Mouse (Mus musculus): Measurements from ENCODE around the gene Wbp2nl. TPM values are rescaled to one million over a fixed set of nuclear protein-coding genes. Genes with fewer than 3 reads are reported as not detected.

Gene Wbp2nl
- not detected for polyA plus RNA-seq (2014; fragmentation: Illumina TruSeq; extraction: RNeasy Lipid Tissue Mini Kit (QIAGEN cat#74804))

DNA sequence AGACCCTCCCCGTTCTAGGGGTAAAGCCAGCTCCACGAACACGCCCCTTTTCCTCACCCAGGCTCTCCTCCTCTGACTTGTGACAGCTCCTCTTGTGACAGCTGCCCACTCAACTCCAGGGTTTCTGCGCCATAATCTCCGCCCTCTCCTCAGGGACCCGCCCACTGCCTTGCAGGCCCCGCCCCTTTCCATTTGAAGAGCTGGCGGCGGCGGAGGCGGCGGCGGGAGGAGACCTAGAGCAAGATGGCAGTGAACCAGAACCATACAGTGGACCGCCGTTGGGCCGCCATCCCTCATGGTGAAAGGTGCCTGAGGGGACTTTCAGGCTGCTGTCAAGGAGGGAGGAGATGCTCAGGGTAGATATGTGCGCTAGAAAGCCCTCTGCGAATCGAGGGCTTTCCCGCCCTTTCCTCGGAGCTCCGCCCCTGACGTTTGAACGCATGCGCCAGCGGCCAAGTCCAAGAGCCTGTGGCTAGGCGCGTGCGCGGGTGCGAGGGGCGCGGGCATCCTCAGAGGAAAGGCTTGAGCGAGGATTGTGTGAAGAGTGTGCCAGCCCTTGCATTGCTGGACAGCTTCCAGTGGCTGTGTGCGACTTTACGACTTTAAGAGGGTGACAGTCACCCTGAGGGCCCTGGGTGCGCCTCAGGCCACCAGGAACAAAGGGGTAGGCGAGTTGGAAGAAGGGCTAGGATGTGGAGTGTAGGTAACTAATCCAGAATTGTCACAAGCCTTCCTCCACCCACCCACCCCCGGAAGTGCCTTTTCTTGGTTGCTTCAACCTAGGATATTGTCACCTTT lies at the start of gene Wbp2nl:
Gene Wbp2nl, plus strand, starts transcription at position 191 of the 798 bp plus-strand sequence.

DNA sequence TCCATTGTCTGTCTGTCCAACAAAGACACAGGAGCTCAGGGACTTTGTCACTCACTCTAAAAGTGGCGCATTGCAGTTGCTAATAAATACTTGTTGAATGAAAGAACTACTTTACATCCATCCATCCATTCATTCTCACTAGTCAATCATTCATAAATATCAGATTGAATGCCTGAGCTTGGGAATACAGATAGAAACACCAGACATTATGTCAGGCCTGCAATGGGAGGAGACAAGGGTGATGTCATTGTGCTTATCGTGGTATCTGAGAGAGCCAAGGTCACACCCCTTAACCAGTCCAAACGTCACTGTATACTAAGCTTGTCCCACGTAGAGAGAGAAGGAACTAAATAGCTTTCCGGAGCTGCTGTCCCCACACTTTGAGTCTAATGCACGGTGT lies 46.7 kb upstream of the Wbp2nl start, which contains the start of gene 1500009C09Rik:
Gene 1500009C09Rik, plus strand, starts transcription at position 301 of the 400 bp plus-strand sequence.

DNA sequence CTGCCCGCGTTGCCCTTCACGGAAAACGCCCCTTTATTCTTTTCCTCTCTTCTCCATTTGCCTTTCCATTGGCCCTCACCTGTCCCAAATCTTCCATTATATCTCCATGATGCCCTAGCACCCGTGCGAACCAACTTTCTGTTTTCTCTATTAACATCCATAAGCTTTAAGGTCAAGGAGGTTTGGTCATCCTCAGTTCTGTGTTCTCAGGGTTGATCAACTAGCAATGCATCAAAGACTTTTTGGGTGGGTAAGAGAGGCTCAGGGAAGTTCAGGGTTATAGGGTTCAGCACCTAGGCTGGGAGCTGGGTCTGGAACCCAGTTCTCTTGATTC lies 24.2 kb upstream of the Wbp2nl start, which contains the start of gene Sept3:
Gene Sept3, plus strand, starts transcription at position 301 of the 334 bp plus-strand sequence.

DNA sequence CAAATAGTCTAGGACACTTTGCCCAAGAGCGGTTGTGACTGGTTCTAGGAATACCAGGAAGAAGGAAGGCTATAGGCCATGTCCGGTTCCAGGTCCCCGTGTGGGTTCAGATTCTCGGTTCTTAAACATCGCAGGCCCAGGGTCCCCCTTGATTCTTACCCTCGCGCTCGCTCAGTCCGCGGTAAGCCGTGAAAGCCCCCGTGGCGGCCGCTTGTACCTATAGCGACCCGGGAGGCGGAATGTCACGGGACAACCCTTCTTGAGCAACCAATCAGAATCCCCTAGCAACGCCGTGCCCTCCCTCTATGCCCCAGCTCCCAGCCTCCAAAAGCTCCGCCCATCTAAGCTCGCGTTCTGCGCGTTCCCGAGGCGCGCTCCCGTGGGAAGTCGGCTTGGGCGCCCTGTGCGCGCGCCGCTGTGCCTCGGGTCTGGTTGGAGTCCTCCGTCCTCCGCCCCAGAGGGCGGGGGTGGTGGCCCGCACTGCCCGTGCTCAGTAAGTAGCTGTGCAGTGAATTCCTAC lies 39.9 kb downstream of the Wbp2nl start, which contains the start of the genes Naga, Pheta2 and Smdt1:
Gene Naga, minus strand, starts transcription at position 333 of the 520 bp plus-strand sequence.
Gene Pheta2, plus strand, starts transcription at position 350 of the 520 bp plus-strand sequence.
Gene Smdt1, plus strand, starts transcription at position 367 of the 520 bp plus-strand sequence.

GRCm38 (mm10) chr15:82354126-82354945 lies 55.6 kb downstream of the Wbp2nl start, which contains the start of gene Ndufa6:
Ndufa6 (minus strand) TSS chr15:82354322.

Other genes with a start within 250 kb of the Wbp2nl start
- gene 4930407I10Rik, start 239.8 kb upstream of the Wbp2nl start, polyA plus RNA-seq (2014; fragmentation: Illumina TruSeq; extraction: RNeasy Lipid Tissue Mini Kit (QIAGEN cat#74804)) = not detected
- not detected for gene Mei1, start 229.0 kb upstream of the Wbp2nl start, polyA plus RNA-seq (2014; fragmentation: Illumina TruSeq; extraction: RNeasy Lipid Tissue Mini Kit (QIAGEN cat#74804))
- gene Ccdc134, start 171.0 kb upstream of the Wbp2nl start, polyA plus RNA-seq (2014; fragmentation: Illumina TruSeq; extraction: RNeasy Lipid Tissue Mini Kit (QIAGEN cat#74804)) = 1.4 TPM
- gene Srebf2, start 151.8 kb upstream of the Wbp2nl start, polyA plus RNA-seq (2014; fragmentation: Illumina TruSeq; extraction: RNeasy Lipid Tissue Mini Kit (QIAGEN cat#74804)) = 9.6 TPM
- not detected for gene Shisa8, start 86.1 kb upstream of the Wbp2nl start, polyA plus RNA-seq (2014; fragmentation: Illumina TruSeq; extraction: RNeasy Lipid Tissue Mini Kit (QIAGEN cat#74804))
- gene Tnfrsf13c, start 74.6 kb upstream of the Wbp2nl start, polyA plus RNA-seq (2014; fragmentation: Illumina TruSeq; extraction: RNeasy Lipid Tissue Mini Kit (QIAGEN cat#74804)) = not detected
- gene Cenpm, start 54.2 kb upstream of the Wbp2nl start, polyA plus RNA-seq (2014; fragmentation: Illumina TruSeq; extraction: RNeasy Lipid Tissue Mini Kit (QIAGEN cat#74804)) = 2.6 TPM
- not detected for gene 1500009C09Rik, start 46.6 kb upstream of the Wbp2nl start, polyA plus RNA-seq (2014; fragmentation: Illumina TruSeq; extraction: RNeasy Lipid Tissue Mini Kit (QIAGEN cat#74804))
- gene Sept3, start 24.1 kb upstream of the Wbp2nl start, polyA plus RNA-seq (2014; fragmentation: Illumina TruSeq; extraction: RNeasy Lipid Tissue Mini Kit (QIAGEN cat#74804)) = 0.63 TPM
- gene Naga, start 40.0 kb downstream of the Wbp2nl start, polyA plus RNA-seq (2014; fragmentation: Illumina TruSeq; extraction: RNeasy Lipid Tissue Mini Kit (QIAGEN cat#74804)) = 20.9 TPM
- 2.2 TPM for gene Pheta2, start 40.0 kb downstream of the Wbp2nl start, polyA plus RNA-seq (2014; fragmentation: Illumina TruSeq; extraction: RNeasy Lipid Tissue Mini Kit (QIAGEN cat#74804))
- gene Smdt1, start 40.0 kb downstream of the Wbp2nl start, polyA plus RNA-seq (2014; fragmentation: Illumina TruSeq; extraction: RNeasy Lipid Tissue Mini Kit (QIAGEN cat#74804)) = 16.3 TPM
- gene Ndufa6, start 55.4 kb downstream of the Wbp2nl start, polyA plus RNA-seq (2014; fragmentation: Illumina TruSeq; extraction: RNeasy Lipid Tissue Mini Kit (QIAGEN cat#74804)) = 257 TPM
- 16.5 TPM for gene Cyp2d22, start 81.3 kb downstream of the Wbp2nl start, polyA plus RNA-seq (2014; fragmentation: Illumina TruSeq; extraction: RNeasy Lipid Tissue Mini Kit (QIAGEN cat#74804))
- not detected for gene Cyp2d11, start 95.1 kb downstream of the Wbp2nl start, polyA plus RNA-seq (2014; fragmentation: Illumina TruSeq; extraction: RNeasy Lipid Tissue Mini Kit (QIAGEN cat#74804))
- not detected for gene Cyp2d10, start 108.2 kb downstream of the Wbp2nl start, polyA plus RNA-seq (2014; fragmentation: Illumina TruSeq; extraction: RNeasy Lipid Tissue Mini Kit (QIAGEN cat#74804))
- gene Cyp2d9, start 134.5 kb downstream of the Wbp2nl start, polyA plus RNA-seq (2014; fragmentation: Illumina TruSeq; extraction: RNeasy Lipid Tissue Mini Kit (QIAGEN cat#74804)) = not detected

All from ovary, adult 10 weeks (tissue).